Mouse (Mus musculus): Measurements from ENCODE around the gene Pak4. TPM values are rescaled to one million over a fixed set of nuclear protein-coding genes. Genes with fewer than 3 reads are reported as not detected.

The Pak4 gene
- polyA plus RNA-seq, 1 experiment from 2014 or later, result 33.9 TPM

DNA sequence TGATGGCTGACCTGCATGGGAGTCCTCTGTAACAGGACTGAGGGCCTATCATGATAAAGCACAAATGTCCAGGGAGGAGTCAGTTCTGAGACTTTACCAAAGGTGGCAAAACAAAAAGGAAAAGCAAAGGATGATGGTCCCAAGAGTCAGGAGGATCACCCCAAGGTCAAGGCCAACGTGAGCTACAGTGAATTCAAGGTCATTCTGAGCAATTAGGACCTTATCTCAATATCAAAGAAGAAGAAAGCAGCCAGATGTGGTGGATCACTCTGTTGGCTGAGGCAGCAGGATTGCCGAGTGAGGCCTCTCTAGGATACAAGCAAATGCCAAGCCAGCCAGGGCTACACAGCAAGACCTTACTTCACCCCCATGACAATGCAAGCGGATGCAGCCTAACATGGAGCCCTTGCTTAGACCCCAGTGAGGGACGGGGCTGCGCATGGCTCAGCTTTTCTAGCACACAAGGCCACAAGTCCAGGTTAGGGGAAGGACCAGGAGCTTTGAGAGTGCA is 19.4 kb downstream of the Pak4 start:
- no peak for TF ChIP-seq EP300 (optimal IDR thresholded peaks at IDR 0.05)
- no peak for TF ChIP-seq CTCF (IDR thresholded peaks at IDR 0.05; ENCODE audit: low read depth)
- no peak for ATAC-seq (ENCODE audit: low FRiP score, low TSS enrichment)
- Histone ChIP-seq H3K36me3 (ENCODE audit: control insufficient read depth, insufficient read depth, low read length) (no peaks in the 10 kb centered on the region), H3K4me1 (replicated peaks; ENCODE audit: control insufficient read depth, insufficient read depth) (peaks cover 16% of the 10 kb centered on the region; the same call in 1 of the 2 replicates), H3K27me3 (ENCODE audit: control insufficient read depth, insufficient read depth, low read length) (no peaks in the 10 kb centered on the region), H3K27ac (replicated peaks) (peak overlapping the region; percentile 94), H3K9ac (ENCODE audit: low read length) (0 out of 2 replicates have a peak overlapping the region, but pooled peaks have one; percentile 23), H3K4me2 (replicated peaks; ENCODE audit: low read depth) (no peak overlapping the region), H3K4me3 (ENCODE audit: low read depth, low read length) (no peak overlapping the region), H3K9me3 (ENCODE audit: control insufficient read depth, low read length) (no peaks in the 10 kb centered on the region)
- WGBS, result 61% methylated on average over 5 of the region's 5 CpGs
- DNase-seq (ENCODE audit: low spot score), result no peak

DNA sequence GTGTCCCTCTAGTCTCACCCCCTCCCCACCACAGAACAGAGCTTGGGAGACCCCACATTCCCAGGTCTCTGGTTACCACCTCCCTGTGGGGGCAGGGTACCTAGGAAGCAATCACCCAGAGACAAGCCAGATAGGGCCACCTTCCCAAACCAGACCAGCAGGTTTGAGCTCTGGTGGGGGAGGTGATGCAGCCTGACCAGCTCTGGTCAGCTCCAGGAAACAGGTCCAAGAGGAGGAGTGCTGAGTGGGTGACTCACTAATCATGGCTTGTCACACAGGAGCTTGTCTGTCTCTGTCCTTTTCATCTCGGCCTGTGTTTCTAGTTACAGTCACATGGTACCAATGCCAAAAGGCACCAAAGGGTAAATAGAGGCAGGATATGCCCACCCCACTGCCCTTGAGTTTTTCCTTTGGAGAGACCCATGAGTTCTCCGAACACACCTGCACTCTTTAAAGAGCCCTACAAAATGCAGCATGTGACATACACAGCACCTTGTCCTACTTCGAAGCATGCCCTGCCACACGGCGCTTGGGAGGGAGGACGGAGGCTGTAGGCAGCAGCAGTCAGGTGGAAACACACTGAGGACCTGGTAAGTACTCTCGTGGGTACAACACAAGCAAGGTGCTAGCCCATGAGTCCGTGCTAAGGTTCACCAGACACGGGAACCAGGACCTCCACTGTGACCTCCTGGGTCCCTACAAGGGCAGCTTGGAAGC is 20.0 kb downstream of the Pak4 start:
- peak overlapping the region; percentile 94 for H3K27ac ChIP-seq (replicated peaks)
- H3K27me3 ChIP-seq (ENCODE audit: control insufficient read depth, insufficient read depth, low read length), result no peaks in the 10 kb centered on the region
- ATAC-seq (ENCODE audit: low FRiP score, low TSS enrichment), result peak; percentile 85
- H3K4me2 ChIP-seq (replicated peaks; ENCODE audit: low read depth), result 0 out of 2 replicates have a peak overlapping the region, but pooled peaks have one; percentile 14
- no peaks in the 10 kb centered on the region for H3K9me3 ChIP-seq (ENCODE audit: control insufficient read depth, low read length)
- peak; percentile 93 for DNase-seq (ENCODE audit: low spot score)
- no peak for TF ChIP-seq CTCF (IDR thresholded peaks at IDR 0.05; ENCODE audit: low read depth)
- peak; percentile 29 for TF ChIP-seq EP300 (optimal IDR thresholded peaks at IDR 0.05)
- H3K36me3 ChIP-seq (ENCODE audit: control insufficient read depth, insufficient read depth, low read length), result no peaks in the 10 kb centered on the region
- 60% methylated on average over 9 of the region's 9 CpGs for WGBS
- peak overlapping the region; percentile 52; the same call in 1 of the 2 replicates for H3K9ac ChIP-seq (ENCODE audit: low read length)
- H3K4me3 ChIP-seq (ENCODE audit: low read depth, low read length), result no peak overlapping the region
- peaks cover 15% of the 10 kb centered on the region; the same call in 1 of the 2 replicates for H3K4me1 ChIP-seq (replicated peaks; ENCODE audit: control insufficient read depth, insufficient read depth)

DNA sequence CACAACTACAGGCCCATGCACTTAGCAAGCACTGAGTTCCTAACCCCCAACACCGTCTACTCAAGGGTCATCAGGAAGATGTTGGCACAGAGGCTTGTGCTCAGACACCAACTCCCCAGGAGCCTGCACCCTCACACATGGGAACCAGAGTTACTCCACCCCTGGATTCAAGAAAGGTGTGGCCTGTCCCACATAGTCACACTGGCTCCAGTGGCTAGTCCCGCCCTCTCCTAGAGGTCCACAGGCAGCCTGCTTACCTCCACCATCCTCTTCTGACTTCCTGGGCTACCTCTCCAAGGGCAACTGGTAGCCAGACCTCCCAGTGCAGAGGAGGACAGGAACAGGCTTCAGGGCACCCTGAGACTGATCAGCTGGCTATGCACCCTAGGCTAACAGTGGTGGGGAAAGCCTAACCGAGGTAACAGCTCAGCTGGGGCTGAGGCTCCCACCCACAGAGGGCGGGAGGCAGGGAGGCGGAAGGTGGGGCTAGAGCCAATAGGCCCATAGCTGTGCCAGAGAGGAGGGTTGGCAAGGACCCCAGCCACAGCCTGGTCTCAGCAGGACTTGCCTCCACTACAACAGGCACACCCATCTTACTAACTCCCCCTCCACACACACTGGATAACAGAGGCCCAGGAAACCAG is 21.6 kb downstream of the Pak4 start:
- H3K4me2 ChIP-seq (replicated peaks; ENCODE audit: low read depth), result peak overlapping the region; percentile 37
- H3K9me3 ChIP-seq (ENCODE audit: control insufficient read depth, low read length), result no peaks in the 10 kb centered on the region
- peak overlapping the region; percentile 94 for H3K27ac ChIP-seq (replicated peaks)
- H3K27me3 ChIP-seq (ENCODE audit: control insufficient read depth, insufficient read depth, low read length), result no peaks in the 10 kb centered on the region
- 55% methylated on average over 5 of the region's 5 CpGs for WGBS
- DNase-seq (ENCODE audit: low spot score) (peak; percentile 85), ATAC-seq (ENCODE audit: low FRiP score, low TSS enrichment) (peak; percentile 80)
- no peak overlapping the region for H3K4me3 ChIP-seq (ENCODE audit: low read depth, low read length)
- no peak for TF ChIP-seq CTCF (IDR thresholded peaks at IDR 0.05; ENCODE audit: low read depth)
- no peak for TF ChIP-seq EP300 (optimal IDR thresholded peaks at IDR 0.05)
- H3K9ac ChIP-seq (ENCODE audit: low read length), result peak overlapping the region; percentile 23; the same call in 1 of the 2 replicates
- H3K36me3 ChIP-seq (ENCODE audit: control insufficient read depth, insufficient read depth, low read length), result no peaks in the 10 kb centered on the region
- H3K4me1 ChIP-seq (replicated peaks; ENCODE audit: control insufficient read depth, insufficient read depth), result peaks cover 16% of the 10 kb centered on the region

DNA sequence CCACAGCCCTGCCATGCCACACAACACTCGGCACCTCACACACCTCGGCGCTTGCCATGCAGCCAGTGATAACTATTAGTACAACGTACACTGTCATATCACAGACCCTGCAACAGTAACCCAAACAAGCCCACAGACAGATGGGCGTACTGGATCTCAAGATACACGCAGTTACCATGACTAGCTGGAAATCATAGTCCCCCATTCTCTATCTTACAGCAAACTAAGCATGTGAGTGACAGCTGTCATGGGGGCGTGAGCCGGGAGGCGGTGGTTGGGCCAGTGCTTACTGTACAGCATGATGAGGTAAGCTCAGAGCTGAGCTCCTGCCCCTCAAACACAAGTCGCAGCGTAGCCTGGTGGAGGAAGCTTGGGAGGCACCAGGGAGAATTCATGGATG is 22.4 kb downstream of the Pak4 start:
- no peak overlapping the region for H3K4me3 ChIP-seq (ENCODE audit: low read depth, low read length)
- no peak overlapping the region for H3K9ac ChIP-seq (ENCODE audit: low read length)
- WGBS, result 67% methylated on average over 11 of the region's 11 CpGs
- H3K4me2 ChIP-seq (replicated peaks; ENCODE audit: low read depth), result peak overlapping the region; percentile 23; the same call in 1 of the 2 replicates
- H3K9me3 ChIP-seq (ENCODE audit: control insufficient read depth, low read length), result no peaks in the 10 kb centered on the region
- TF ChIP-seq CTCF (IDR thresholded peaks at IDR 0.05; ENCODE audit: low read depth) (peak; percentile 23; the same call in 1 of the 2 replicates), EP300 (optimal IDR thresholded peaks at IDR 0.05) (no peak)
- no peaks in the 10 kb centered on the region for H3K27me3 ChIP-seq (ENCODE audit: control insufficient read depth, insufficient read depth, low read length)
- H3K27ac ChIP-seq (replicated peaks), result peak overlapping the region; percentile 94
- H3K36me3 ChIP-seq (ENCODE audit: control insufficient read depth, insufficient read depth, low read length), result no peaks in the 10 kb centered on the region
- peaks cover 24% of the 10 kb centered on the region for H3K4me1 ChIP-seq (replicated peaks; ENCODE audit: control insufficient read depth, insufficient read depth)
- ATAC-seq (ENCODE audit: low FRiP score, low TSS enrichment) (no peak), DNase-seq (ENCODE audit: low spot score) (no peak)

DNA sequence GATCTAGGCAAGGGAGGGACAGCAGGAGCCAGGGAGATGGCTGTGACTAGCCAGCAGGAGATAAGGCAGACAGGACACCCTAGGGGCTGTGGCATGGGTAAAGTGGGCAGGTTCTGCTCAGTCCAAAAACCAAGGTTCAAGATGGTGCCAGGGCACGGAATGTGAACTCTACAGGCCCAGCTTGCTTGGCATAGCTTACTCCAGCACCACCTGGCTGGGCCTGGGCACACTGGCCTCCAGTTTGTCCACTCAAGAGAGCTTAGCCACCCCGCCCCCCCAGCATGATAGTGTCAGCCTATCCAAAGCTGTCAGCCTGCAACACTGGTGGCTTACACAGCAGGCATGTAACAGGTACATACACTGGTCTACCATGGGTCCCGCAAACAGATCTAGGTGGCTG is 24.7 kb downstream of the Pak4 start:
- Histone ChIP-seq H3K9ac (ENCODE audit: low read length) (no peak overlapping the region), H3K4me1 (replicated peaks; ENCODE audit: control insufficient read depth, insufficient read depth) (peaks cover 24% of the 10 kb centered on the region), H3K27ac (replicated peaks) (peak overlapping the region; percentile 96), H3K4me3 (ENCODE audit: low read depth, low read length) (no peak overlapping the region), H3K27me3 (ENCODE audit: control insufficient read depth, insufficient read depth, low read length) (no peaks in the 10 kb centered on the region), H3K9me3 (ENCODE audit: control insufficient read depth, low read length) (no peaks in the 10 kb centered on the region), H3K4me2 (replicated peaks; ENCODE audit: low read depth) (no peak overlapping the region), H3K36me3 (ENCODE audit: control insufficient read depth, insufficient read depth, low read length) (no peaks in the 10 kb centered on the region)
- TF ChIP-seq EP300 (optimal IDR thresholded peaks at IDR 0.05) (no peak), CTCF (IDR thresholded peaks at IDR 0.05; ENCODE audit: low read depth) (no peak)
- ATAC-seq (ENCODE audit: low FRiP score, low TSS enrichment), result no peak
- no peak for DNase-seq (ENCODE audit: low spot score)
- 87% methylated on average over 3 of the region's 3 CpGs for WGBS

All from stomach, postnatal 0 days (tissue).